Mouse (Mus musculus) stomach, embryonic 16.5 days (tissue): Measurements from ENCODE around the gene Mon2. TPM values are rescaled to one million over a fixed set of nuclear protein-coding genes. Genes with fewer than 3 reads are reported as not detected.

Experiments used
- ATAC-seq: fragments of 200-750 bp; cut with Nextera tagmentation; 2 replicates; pipeline ENCODE4 v1.8.0; 2017; ENCODE audit warnings: moderate number of reproducible peaks, moderate TSS enrichment; ENCODE audit not compliant: insufficient read depth, low FRiP score
- H3K27ac ChIP-seq: fragments of 300-500 bp; sonication (generic); 2 replicates; pipeline ENCODE4 v1.5.1; 2014; ENCODE audit warnings: low read length
- H3K27me3 ChIP-seq: fragments of 300-500 bp; sonication (generic); 2 replicates; pipeline ENCODE4 v1.6.1; 2014; ENCODE audit warnings: low read length, control low read depth, mixed read lengths; ENCODE audit not compliant: control insufficient read depth, insufficient read depth
- H3K36me3 ChIP-seq: fragments of 300-500 bp; sonication (generic); 2 replicates; pipeline ENCODE4 v1.6.1; 2014; ENCODE audit warnings: low read length; ENCODE audit not compliant: control insufficient read depth, insufficient read depth
- H3K4me1 ChIP-seq: fragments of 300-500 bp; sonication (generic); 2 replicates; pipeline ENCODE4 v1.6.1; 2014; ENCODE audit warnings: low read length, control low read depth, mixed read lengths; ENCODE audit not compliant: control insufficient read depth, insufficient read depth
- H3K4me2 ChIP-seq: fragments of 300-500 bp; sonication (generic); 2 replicates; pipeline ENCODE4 v1.6.1; 2014; ENCODE audit warnings: low read depth, low read length, mixed read lengths
- H3K4me3 ChIP-seq: fragments of 300-500 bp; sonication (generic); replicated peaks from 2 replicates; pipeline ENCODE4 v1.5.1; 2014; ENCODE audit warnings: mild to moderate bottlenecking, low read length
- H3K9ac ChIP-seq: fragments of 300-500 bp; sonication (generic); 2 replicates; pipeline ENCODE4 v1.6.1; 2014; ENCODE audit warnings: low read length
- H3K9me3 ChIP-seq: fragments of 300-500 bp; sonication (generic); replicated peaks from 2 replicates; pipeline ENCODE4 v1.6.1; 2016; ENCODE audit warnings: low read length, control low read depth; ENCODE audit not compliant: control insufficient read depth
- WGBS: fragments of 180-500 bp; shearing (Covaris S2); extraction: QIAGEN DNeasy Blood & Tissue Kit; methylation state at CpG from one replicate; pipeline ENCODE4 v1.1.7; 2014; 5-methylcytosine and 5-hydroxymethylcytosine counted together
- polyA plus RNA-seq: library from polyadenylated mRNA; unstranded; fragments of >200 nt; fragmentation: Nextera tagmentation; extraction: Ambion mirVana; gene quantifications from 2 replicates; pipeline ENCODE4 v1.2.1, GENCODE M21; 2015

The Mon2 gene
- polyA plus RNA-seq, 1 experiment from 2014 or later = 15.4 TPM

GRCm38 (mm10) chr10:122985252-122985514 lies 91.1 kb downstream of the Mon2 start:
- Histone ChIP-seq H3K9ac (peak overlapping the region; percentile 98), H3K27me3 (no peaks in the 10 kb centered on the region), H3K36me3 (peaks cover 11% of the 10 kb centered on the region; the same call in 1 of the 2 replicates), H3K4me2 (peak overlapping the region; percentile 63), H3K4me3 (peak overlapping the region; percentile 92), H3K27ac (peak overlapping the region; percentile 99), H3K9me3 (no peaks in the 10 kb centered on the region), H3K4me1 (peaks cover 23% of the 10 kb centered on the region)
- no peak for ATAC-seq
- 1% methylated on average over 37 of the region's 37 CpGs for WGBS

GRCm38 (mm10) chr10:122984531-122985251 lies 91.6 kb downstream of the Mon2 start:
- H3K36me3 ChIP-seq = peaks cover 11% of the 10 kb centered on the region; the same call in 1 of the 2 replicates
- peak overlapping the region; percentile 63 for H3K4me2 ChIP-seq
- peak overlapping the region; percentile 92 for H3K4me3 ChIP-seq
- H3K4me1 ChIP-seq = peaks cover 23% of the 10 kb centered on the region
- peak overlapping the region; percentile 98 for H3K9ac ChIP-seq
- H3K9me3 ChIP-seq = no peaks in the 10 kb centered on the region
- H3K27ac ChIP-seq = peak overlapping the region; percentile 99
- WGBS = under 1% methylated on average over 10 of the region's 10 CpGs
- H3K27me3 ChIP-seq = no peaks in the 10 kb centered on the region
- ATAC-seq = no peak

GRCm38 (mm10) chr10:122983579-122984530 lies 92.5 kb downstream of the Mon2 start:
- H3K9me3 ChIP-seq = no peaks in the 10 kb centered on the region
- peak overlapping the region; percentile 78 for H3K27ac ChIP-seq
- peak overlapping the region; percentile 92 for H3K4me3 ChIP-seq
- peak overlapping the region; percentile 63 for H3K4me2 ChIP-seq
- 32% methylated on average over 10 of the region's 10 CpGs for WGBS
- H3K9ac ChIP-seq = peak overlapping the region; percentile 98
- no peak for ATAC-seq
- H3K36me3 ChIP-seq = peaks cover 14% of the 10 kb centered on the region; the same call in 1 of the 2 replicates
- H3K4me1 ChIP-seq = peaks cover 23% of the 10 kb centered on the region
- H3K27me3 ChIP-seq = no peaks in the 10 kb centered on the region

GRCm38 (mm10) chr10:122982909-122983578 lies 93.3 kb downstream of the Mon2 start:
- Histone ChIP-seq H3K4me1 (peaks cover 18% of the 10 kb centered on the region), H3K4me2 (peak overlapping the region; percentile 63), H3K9me3 (no peaks in the 10 kb centered on the region), H3K36me3 (peaks cover 14% of the 10 kb centered on the region; the same call in 1 of the 2 replicates), H3K4me3 (peak overlapping the region; percentile 92), H3K27ac (no peak overlapping the region), H3K27me3 (no peaks in the 10 kb centered on the region), H3K9ac (no peak overlapping the region)
- no peak for ATAC-seq
- WGBS = 77% methylated on average over 11 of the region's 11 CpGs

GRCm38 (mm10) chr10:122980123-122980522 lies 96.2 kb downstream of the Mon2 start:
- no peaks in the 10 kb centered on the region for H3K27me3 ChIP-seq
- no peak overlapping the region for H3K4me3 ChIP-seq
- H3K27ac ChIP-seq = no peak overlapping the region
- H3K4me2 ChIP-seq = no peak overlapping the region
- peaks cover 10% of the 10 kb centered on the region; the same call in 1 of the 2 replicates for H3K4me1 ChIP-seq
- peaks cover 14% of the 10 kb centered on the region; the same call in 1 of the 2 replicates for H3K36me3 ChIP-seq
- no peaks in the 10 kb centered on the region for H3K9me3 ChIP-seq
- ATAC-seq = no peak
- WGBS = 95% methylated on average over 12 of the region's 12 CpGs
- H3K9ac ChIP-seq = no peak overlapping the region

- peak; percentile 34; the same call in 1 of the 2 replicates for ATAC-seq
- H3K4me1 ChIP-seq = peaks cover 10% of the 10 kb centered on the region; the same call in 1 of the 2 replicates
- no peak overlapping the region for H3K27ac ChIP-seq
- no peaks in the 10 kb centered on the region for H3K27me3 ChIP-seq
- no peak overlapping the region for H3K4me3 ChIP-seq
- no peak overlapping the region for H3K4me2 ChIP-seq
- H3K9me3 ChIP-seq = no peaks in the 10 kb centered on the region
- H3K36me3 ChIP-seq = peaks cover 14% of the 10 kb centered on the region; the same call in 1 of the 2 replicates
- H3K9ac ChIP-seq = no peak overlapping the region
Observed at GRCm38 (mm10) chr10:122979356-122979755, 96.9 kb downstream of the Mon2 start.

GRCm38 (mm10) chr10:122976038-122976437 lies 100.3 kb downstream of the Mon2 start:
- Histone ChIP-seq H3K27ac (no peak overlapping the region), H3K4me1 (no peaks in the 10 kb centered on the region), H3K36me3 (peaks cover 9% of the 10 kb centered on the region; the same call in 1 of the 2 replicates), H3K9me3 (no peaks in the 10 kb centered on the region), H3K4me3 (no peak overlapping the region), H3K27me3 (no peaks in the 10 kb centered on the region), H3K9ac (no peak overlapping the region), H3K4me2 (no peak overlapping the region)
- 66% methylated on average over 9 of the region's 9 CpGs for whole genome bisulfite sequencing
- no peak for ATAC-seq

GRCm38 (mm10) chr10:122973241-122973640 lies 103.1 kb downstream of the Mon2 start:
- Histone ChIP-seq H3K4me1 (no peaks in the 10 kb centered on the region), H3K4me2 (no peak overlapping the region), H3K9me3 (no peaks in the 10 kb centered on the region), H3K27me3 (no peaks in the 10 kb centered on the region), H3K27ac (no peak overlapping the region), H3K36me3 (no peaks in the 10 kb centered on the region), H3K9ac (no peak overlapping the region), H3K4me3 (no peak overlapping the region)
- ATAC-seq = no peak
